Mouse (Mus musculus) stomach, embryonic 16.5 days (tissue): ENCODE measurements around the gene Tmem119. TPM values are rescaled to one million over a fixed set of nuclear protein-coding genes. Genes with fewer than 3 reads are reported as not detected.

Source experiments
- ATAC-seq: fragments of 200-750 bp; cut with Nextera tagmentation; 2 replicates; pipeline ENCODE4 v1.8.0; 2017; ENCODE audit warnings: moderate number of reproducible peaks, moderate TSS enrichment; ENCODE audit not compliant: insufficient read depth, low FRiP score
- H3K27ac ChIP-seq: fragments of 300-500 bp; sonication (generic); 2 replicates; pipeline ENCODE4 v1.5.1; 2014; ENCODE audit warnings: low read length
- H3K27me3 ChIP-seq: fragments of 300-500 bp; sonication (generic); 2 replicates; pipeline ENCODE4 v1.6.1; 2014; ENCODE audit warnings: low read length, control low read depth, mixed read lengths; ENCODE audit not compliant: control insufficient read depth, insufficient read depth
- H3K36me3 ChIP-seq: fragments of 300-500 bp; sonication (generic); 2 replicates; pipeline ENCODE4 v1.6.1; 2014; ENCODE audit warnings: low read length; ENCODE audit not compliant: control insufficient read depth, insufficient read depth
- H3K4me1 ChIP-seq: fragments of 300-500 bp; sonication (generic); 2 replicates; pipeline ENCODE4 v1.6.1; 2014; ENCODE audit warnings: low read length, control low read depth, mixed read lengths; ENCODE audit not compliant: control insufficient read depth, insufficient read depth
- H3K4me2 ChIP-seq: fragments of 300-500 bp; sonication (generic); 2 replicates; pipeline ENCODE4 v1.6.1; 2014; ENCODE audit warnings: low read depth, low read length, mixed read lengths
- H3K4me3 ChIP-seq: fragments of 300-500 bp; sonication (generic); replicated peaks from 2 replicates; pipeline ENCODE4 v1.5.1; 2014; ENCODE audit warnings: mild to moderate bottlenecking, low read length
- H3K9ac ChIP-seq: fragments of 300-500 bp; sonication (generic); 2 replicates; pipeline ENCODE4 v1.6.1; 2014; ENCODE audit warnings: low read length
- H3K9me3 ChIP-seq: fragments of 300-500 bp; sonication (generic); replicated peaks from 2 replicates; pipeline ENCODE4 v1.6.1; 2016; ENCODE audit warnings: low read length, control low read depth; ENCODE audit not compliant: control insufficient read depth
- WGBS: fragments of 180-500 bp; shearing (Covaris S2); extraction: QIAGEN DNeasy Blood & Tissue Kit; methylation state at CpG from one replicate; pipeline ENCODE4 v1.1.7; 2014; 5-methylcytosine and 5-hydroxymethylcytosine counted together
- polyA plus RNA-seq: library from polyadenylated mRNA; unstranded; fragments of >200 nt; fragmentation: Nextera tagmentation; extraction: Ambion mirVana; gene quantifications from 2 replicates; pipeline ENCODE4 v1.2.1, GENCODE M21; 2015

The Tmem119 gene
- polyA plus RNA-seq, 1 experiment from 2014 or later: 73.0 TPM

GRCm38 (mm10) chr5:113798525-113798924 is 1.8 kb downstream of the Tmem119 start:
- Histone ChIP-seq H3K27ac (no peak overlapping the region), H3K36me3 (no peaks in the 10 kb centered on the region), H3K4me2 (peak overlapping the region; percentile 57), H3K4me3 (peak overlapping the region; percentile 40), H3K9ac (peak overlapping the region; percentile 43), H3K27me3 (no peaks in the 10 kb centered on the region), H3K9me3 (no peaks in the 10 kb centered on the region), H3K4me1 (peaks cover 21% of the 10 kb centered on the region)
- no peak for ATAC-seq
- WGBS: 60% methylated on average over 9 of the region's 9 CpGs

- H3K27ac ChIP-seq: peak overlapping the region; percentile 71; the same call in 1 of the 2 replicates
- 16% methylated on average over 19 of the region's 19 CpGs for WGBS
- peak overlapping the region; percentile 40 for H3K4me3 ChIP-seq
- H3K9ac ChIP-seq: peak overlapping the region; percentile 59
- H3K4me2 ChIP-seq: peak overlapping the region; percentile 57
- H3K36me3 ChIP-seq: no peaks in the 10 kb centered on the region
- ATAC-seq: no peak
- H3K4me1 ChIP-seq: peaks cover 23% of the 10 kb centered on the region
- no peaks in the 10 kb centered on the region for H3K9me3 ChIP-seq
- H3K27me3 ChIP-seq: no peaks in the 10 kb centered on the region
These were observed 3.0 kb downstream of the Tmem119 start for GRCm38 (mm10) chr5:113797149-113797882.

- Histone ChIP-seq H3K4me3 (peak overlapping the region; percentile 40), H3K9ac (peak overlapping the region; percentile 59), H3K27ac (peak overlapping the region; percentile 71; the same call in 1 of the 2 replicates), H3K36me3 (no peaks in the 10 kb centered on the region), H3K27me3 (no peaks in the 10 kb centered on the region), H3K9me3 (no peaks in the 10 kb centered on the region), H3K4me2 (peak overlapping the region; percentile 57), H3K4me1 (peaks cover 27% of the 10 kb centered on the region)
- peak; percentile 15; the same call in 1 of the 2 replicates for ATAC-seq
- 4% methylated on average over 13 of the region's 13 CpGs for WGBS
These were observed 3.7 kb downstream of the Tmem119 start for GRCm38 (mm10) chr5:113796401-113797148.

GRCm38 (mm10) chr5:113791197-113792095 is 8.9 kb downstream of the Tmem119 start:
- Histone ChIP-seq H3K4me3 (no peak overlapping the region), H3K4me1 (peaks cover 33% of the 10 kb centered on the region), H3K9me3 (no peaks in the 10 kb centered on the region), H3K36me3 (no peaks in the 10 kb centered on the region), H3K27ac (no peak overlapping the region), H3K27me3 (no peaks in the 10 kb centered on the region), H3K9ac (no peak overlapping the region), H3K4me2 (no peak overlapping the region)
- WGBS: 70% methylated on average over 16 of the region's 16 CpGs
- ATAC-seq: no peak

GRCm38 (mm10) chr5:113790453-113791196 is 9.7 kb downstream of the Tmem119 start:
- Histone ChIP-seq H3K36me3 (no peaks in the 10 kb centered on the region), H3K4me2 (no peak overlapping the region), H3K9me3 (no peaks in the 10 kb centered on the region), H3K27ac (no peak overlapping the region), H3K9ac (no peak overlapping the region), H3K4me3 (no peak overlapping the region), H3K27me3 (no peaks in the 10 kb centered on the region), H3K4me1 (peaks cover 29% of the 10 kb centered on the region)
- ATAC-seq: no peak
- WGBS: 56% methylated on average over 11 of the region's 11 CpGs

- Histone ChIP-seq H3K36me3 (no peaks in the 10 kb centered on the region), H3K27me3 (no peaks in the 10 kb centered on the region), H3K4me1 (peaks cover 29% of the 10 kb centered on the region), H3K27ac (peak overlapping the region; percentile 83), H3K9ac (peak overlapping the region; percentile 43), H3K4me2 (0 out of 2 replicates have a peak overlapping the region, but pooled peaks have one; percentile 31), H3K4me3 (no peak overlapping the region), H3K9me3 (no peaks in the 10 kb centered on the region)
- peak; percentile 83 for ATAC-seq
- 30% methylated on average over 7 of the region's 7 CpGs for WGBS
These were observed 11.1 kb downstream of the Tmem119 start for GRCm38 (mm10) chr5:113789075-113789788.

GRCm38 (mm10) chr5:113788645-113789044 is 11.7 kb downstream of the Tmem119 start:
- no peak overlapping the region for H3K4me3 ChIP-seq
- 34% methylated on average over 6 of the region's 6 CpGs for WGBS
- H3K36me3 ChIP-seq: no peaks in the 10 kb centered on the region
- H3K4me2 ChIP-seq: no peak overlapping the region
- H3K4me1 ChIP-seq: peaks cover 31% of the 10 kb centered on the region
- peak; percentile 14; the same call in 1 of the 2 replicates for ATAC-seq
- H3K27me3 ChIP-seq: no peaks in the 10 kb centered on the region
- H3K9ac ChIP-seq: no peak overlapping the region
- peak overlapping the region; percentile 83 for H3K27ac ChIP-seq
- no peaks in the 10 kb centered on the region for H3K9me3 ChIP-seq

- 70% methylated on average over 5 of the region's 5 CpGs for WGBS
- no peak overlapping the region for H3K4me2 ChIP-seq
- H3K36me3 ChIP-seq: no peaks in the 10 kb centered on the region
- peaks cover 40% of the 10 kb centered on the region for H3K4me1 ChIP-seq
- H3K9ac ChIP-seq: no peak overlapping the region
- H3K4me3 ChIP-seq: no peak overlapping the region
- H3K27ac ChIP-seq: no peak overlapping the region
- ATAC-seq: no peak
- peaks cover 3% of the 10 kb centered on the region; the same call in 1 of the 2 replicates for H3K27me3 ChIP-seq
- no peaks in the 10 kb centered on the region for H3K9me3 ChIP-seq
These were observed 13.3 kb downstream of the Tmem119 start for GRCm38 (mm10) chr5:113786985-113787384.
